Comparison of ENCODE assay signal across 8 mouse cellular contexts in genomic region chr10:125966481-125967251, GRCm38 (mm10). TPM values are rescaled to one million over a fixed set of nuclear protein-coding genes. Genes with fewer than 3 reads are reported as not detected.
A peak's percentile ranks its signal among the peaks of the same experiment; 100 is the strongest.
DNase-seq lines count a peak whose midpoint lies in the region; ATAC-seq and TF ChIP-seq lines count a peak whose summit lies in the region.

No protein-coding gene starts in this region.

- no peak for TF ChIP-seq POLR2A in embryonic fibroblast, embryonic 13.5 days (IDR thresholded peaks at IDR 0.05; ENCODE audit: low read depth, low read length)

- H3K9ac ChIP-seq in ES-E14 (ENCODE audit: insufficient read depth, low read depth, low read length, poor library complexity, severe bottlenecking): peak overlapping the region; percentile 90
- H3K9ac ChIP-seq in stomach, embryonic 16.5 days (ENCODE audit: low read length): peak overlapping the region; percentile 97

- TF ChIP-seq CTCF in embryonic fibroblast, embryonic 13.5 days (IDR thresholded peaks at IDR 0.05; ENCODE audit: borderline replicate concordance, insufficient read depth, low read length): no peak

- H3K9me3 ChIP-seq in ES-E14 (ENCODE audit: control insufficient read depth, insufficient read depth, low read depth, low read length): no peaks in the 10 kb centered on the region
- H3K9me3 ChIP-seq in stomach, embryonic 16.5 days (replicated peaks; ENCODE audit: control insufficient read depth, low read length): no peaks in the 10 kb centered on the region

- no peaks in the 10 kb centered on the region for H3K36me3 ChIP-seq in ES-E14 (ENCODE audit: control insufficient read depth, insufficient read depth, low read length, poor library complexity, severe bottlenecking)
- no peaks in the 10 kb centered on the region for H3K36me3 ChIP-seq in stomach, embryonic 16.5 days (ENCODE audit: control insufficient read depth, insufficient read depth, low read length)

- H3K4me1 ChIP-seq in ES-E14 (ENCODE audit: control insufficient read depth in 2 of 2, insufficient read depth in 2 of 2, low read length in 2 of 2, poor library complexity in 1 of 2): peaks cover 4 to 7% of the 10 kb centered on the region in 2 experiments; a peak in 3 of 4 replicates
- H3K4me1 ChIP-seq in embryonic fibroblast, embryonic 13.5 days (ENCODE audit: control insufficient read depth, insufficient read depth, low read length): no peaks in the 10 kb centered on the region
- peaks cover 11% of the 10 kb centered on the region for H3K4me1 ChIP-seq in stomach, embryonic 16.5 days (ENCODE audit: control insufficient read depth, insufficient read depth, low read length)

- no peak overlapping the region for H3K27ac ChIP-seq in ES-E14 (ENCODE audit: insufficient read depth, low read depth, low read length, poor library complexity, severe bottlenecking)
- peak overlapping the region; percentile 81 for H3K27ac ChIP-seq in embryonic fibroblast, embryonic 13.5 days (ENCODE audit: insufficient read depth, low read length)
- peak overlapping the region; percentile 94 for H3K27ac ChIP-seq in stomach, embryonic 16.5 days (ENCODE audit: low read length)

- H3K27me3 ChIP-seq in stomach, embryonic 16.5 days (ENCODE audit: control insufficient read depth, insufficient read depth, low read length): no peaks in the 10 kb centered on the region

- under 1% methylated on average over 59 of the region's 59 CpGs for WGBS in stomach, embryonic 16.5 days

- in situ Hi-C loops in ES-E14 (cut with MboI; ENCODE audit: low sequenced_read_pairs in 2 of 2, unreplicated experiment in 2 of 2): no loop called here

- peak overlapping the region; percentile 63 for H3K4me2 ChIP-seq in stomach, embryonic 16.5 days (ENCODE audit: low read depth, low read length)

- ATAC-seq in megakaryocyte progenitor cell, adult 5-6 weeks (replicated peaks; ENCODE audit: poor library complexity): peak; percentile 40
- peak; percentile 35 for ATAC-seq in stomach, embryonic 16.5 days (ENCODE audit: insufficient read depth, low FRiP score)

- DNase-seq in adrenal gland, adult 8-10 months: peak; percentile 16
- no peak for DNase-seq in adrenal gland, adult 2 months
- no peak for DNase-seq in ES-E14 (ENCODE audit: low read depth, low spot score)
- DNase-seq in heart, postnatal 10 days: peak; percentile 28 to 31
- DNase-seq in kidney, postnatal 4 days: peak; percentile 45 to 81

- peak overlapping the region; percentile 76 to 87 for H3K4me3 ChIP-seq in ES-E14 (ENCODE audit: insufficient read depth in 1 of 2, low read depth in 1 of 2, low read length in 2 of 2, poor library complexity in 1 of 2, severe bottlenecking in 1 of 2)
- H3K4me3 ChIP-seq in embryonic fibroblast, embryonic 13.5 days (ENCODE audit: insufficient read depth, low read length): peak overlapping the region; percentile 99
- peak overlapping the region; percentile 89 for H3K4me3 ChIP-seq in stomach, embryonic 16.5 days (replicated peaks; ENCODE audit: low read length)

- intact Hi-C loops in heart, postnatal 10 days (cut with DNase I): no loop called here

TF ChIP-seq in ES-E14, 5 proteins besides CTCF, POLR2A, EP300 and RAD21:
- TF ChIP-seq CHD2 (IDR thresholded peaks at IDR 0.05; ENCODE audit: low read depth, low read length) (no peak), MAFK (IDR thresholded peaks at IDR 0.05; ENCODE audit: insufficient read depth, low read depth, low read length) (no peak), ZNF384 (IDR thresholded peaks at IDR 0.05; ENCODE audit: low read depth, low read length) (no peak), ZC3H11A (IDR thresholded peaks at IDR 0.05; ENCODE audit: borderline replicate concordance, low read depth, low read length) (no peak)

RNA-seq across cellular contexts. Expression of gene Lrig3, which starts 0.7 kb away (rescaled TPM):
- 1 to 10 TPM; 4.5 to 5.9 (median 4.7) TPM for total RNA-seq in adrenal gland, adult 8-10 months (2022)
- total RNA-seq in adrenal gland, adult 2 months (2021): 1 to 10 TPM; 4.2 to 5.8 TPM
- 3.6 and 4.2 TPM in 2 replicates for polyA plus RNA-seq in adrenal gland, adult 2 months (2012; rRNA removed)
- 33.5 and 68.1 TPM in 2 replicates for total RNA-seq in ES-E14 (2012; rRNA removed)
- 25.8 and 47.7 TPM in 2 replicates for polyA plus RNA-seq in embryonic fibroblast, embryonic 13.5 days (2011; ENCODE audit: insufficient read length, low read depth, missing spikeins)
- total RNA-seq in heart, postnatal 10 days (2021): 1 to 10 TPM; 3.0 TPM
- 0.61 and 1.8 TPM in 2 replicates for total RNA-seq in megakaryocyte progenitor cell, adult 5-6 weeks (2015)
- 1.4 and 2.4 TPM in 2 replicates for total RNA-seq in megakaryocyte progenitor cell, adult 5-6 weeks (2017)
- 17.4 and 17.5 TPM in 2 replicates for polyA plus RNA-seq in stomach, embryonic 16.5 days (2015; fragmentation: Nextera tagmentation; extraction: Ambion mirVana)

Comparison
In these comparisons a context has a peak if more than half of its experiments do, and no peak if none do; other contexts are left out.
1. DNase-seq: peak in adrenal gland, adult 8-10 months (single experiment), heart, postnatal 10 days (2 of 2) and kidney, postnatal 4 days (2 of 2); none in adrenal gland, adult 2 months (single experiment) and ES-E14 (single experiment).
2. Peak in every context shown above with its lines, with median percentiles within 50 percentile points of each other: H3K4me3 ChIP-seq.